Mouse (Mus musculus) heart, adult 11 months (tissue): ENCODE results near the gene Olfr676.
"Not testable (repeated sequence)": the region's sequence is repeated elsewhere in the genome, so short reads cannot be mapped to it uniquely, and the experiment has no call there.

Experiments
- DNase-seq: peaks from one replicate; pipeline ENCODE4 v3.0.0; 2022

The Olfr676 gene

GRCm38 (mm10) chr7:105032398-105032797 is at the start of gene Olfr676:
Olfr676 (plus strand) TSS chr7:105032698.
- no peak for DNase-seq

DNA sequence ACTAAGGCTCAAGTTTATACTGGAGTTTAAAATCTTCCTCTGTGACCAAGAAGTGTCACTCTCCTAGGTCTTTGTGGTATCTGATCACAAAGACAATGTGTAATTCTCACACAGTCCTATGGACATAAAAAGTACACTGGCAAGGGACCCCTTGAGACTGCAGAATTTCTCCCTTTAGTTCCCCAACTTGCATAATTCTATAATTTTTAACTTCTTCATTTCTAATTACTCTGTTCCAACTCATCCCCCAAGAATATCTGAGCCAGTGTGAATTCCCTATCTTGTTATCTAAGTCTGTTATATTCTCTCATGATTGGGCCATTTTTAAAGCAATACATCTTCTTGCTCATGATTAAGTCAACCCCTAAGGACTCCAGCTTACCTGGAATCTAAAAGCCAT is 30.6 kb upstream of the Olfr676 start, which contains the start of gene Olfr672:
Olfr672 (minus strand) TSS at position 101 of the 400 bp plus-strand sequence.
- no peak for DNase-seq

- no peak for DNase-seq
These were observed 10.0 kb upstream of the Olfr676 start for GRCm38 (mm10) chr7:105022530-105022929.

GRCm38 (mm10) chr7:105028360-105028759 is 4.1 kb upstream of the Olfr676 start, which contains the start of gene Olfr675:
Olfr675 (minus strand) TSS chr7:105028460.
- DNase-seq = no peak

DNA sequence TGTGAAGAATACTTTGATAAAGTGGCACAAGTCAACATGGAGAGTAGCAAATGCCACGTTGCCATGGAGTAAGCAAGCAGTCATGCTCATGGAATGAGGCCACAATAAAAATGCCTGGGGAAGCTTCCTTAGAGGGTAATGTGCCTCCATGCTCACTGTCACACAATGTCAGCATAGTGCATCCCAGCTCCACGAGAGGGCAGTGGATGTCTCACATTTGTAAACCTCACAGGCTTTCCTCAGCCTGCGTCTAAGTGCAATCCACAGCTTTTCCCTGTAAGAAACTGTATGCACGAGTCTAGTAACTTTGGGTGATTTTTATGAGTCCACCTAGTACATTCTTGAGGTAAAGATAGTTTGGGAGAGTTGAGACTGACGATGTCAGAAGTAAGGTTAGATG is 1.3 kb downstream of the Olfr676 start:
- DNase-seq = not testable (repeated sequence)

DNA sequence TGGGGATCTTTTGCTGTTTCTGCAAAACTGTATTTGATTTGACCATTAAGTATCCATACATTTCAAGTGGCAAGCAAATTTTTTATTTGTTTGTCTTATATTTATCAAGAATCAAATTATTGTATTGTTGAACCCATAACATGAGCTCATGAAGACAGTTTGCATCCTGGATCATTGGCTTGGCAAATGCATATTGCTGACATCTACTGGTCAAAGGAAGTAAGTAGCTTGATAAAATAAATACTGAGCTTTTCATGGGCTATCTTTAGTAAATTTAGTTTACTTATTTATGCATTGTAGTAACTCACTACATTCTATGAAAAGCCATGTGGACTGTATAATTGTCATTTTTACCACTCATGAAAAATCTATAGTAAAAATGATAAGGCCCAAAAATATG is 26.5 kb downstream of the Olfr676 start:
- DNase-seq = no peak

DNA sequence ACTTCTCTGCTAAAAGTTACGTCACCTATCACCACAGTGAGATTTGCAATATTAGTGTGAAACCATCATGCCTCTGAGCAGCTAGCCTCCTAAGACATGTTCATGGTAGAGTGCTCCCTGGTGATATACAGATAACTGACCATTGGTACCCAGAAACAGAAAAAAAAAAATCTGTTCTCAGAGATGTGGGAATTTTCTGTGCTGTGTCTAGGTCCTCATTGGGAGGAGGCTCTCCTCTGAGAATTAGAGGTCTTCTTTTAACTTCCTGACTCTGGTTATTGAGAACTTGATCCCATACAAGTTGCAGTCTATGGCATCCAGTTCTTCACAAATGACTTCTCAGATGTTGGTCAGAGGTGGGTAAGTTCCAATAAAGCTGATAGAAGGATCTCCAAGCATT is 31.7 kb downstream of the Olfr676 start, which contains the start of gene Olfr678:
Olfr678 (plus strand) TSS at position 301 of the 400 bp plus-strand sequence.
- no peak for DNase-seq

DNA sequence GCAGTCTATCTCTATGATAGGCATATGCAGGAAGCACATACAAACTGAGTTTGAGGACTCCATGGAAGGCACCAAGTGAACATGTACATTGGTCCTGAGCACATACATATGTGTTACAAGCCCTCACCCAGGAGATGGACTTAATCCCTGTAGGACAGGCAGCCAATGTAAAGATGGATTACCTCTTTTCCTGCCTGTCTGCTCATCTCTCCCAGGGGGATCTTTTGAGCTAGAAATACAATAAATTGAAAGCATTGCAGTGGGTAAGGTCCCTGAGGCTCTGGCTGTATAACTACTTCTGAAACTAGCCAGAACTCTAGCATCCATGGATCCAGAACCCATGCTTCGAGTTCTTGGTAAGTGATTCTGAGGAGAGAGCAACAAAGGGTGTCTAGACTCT is 48.4 kb downstream of the Olfr676 start, which contains the start of gene Olfr679:
Olfr679 (plus strand) TSS at position 301 of the 400 bp plus-strand sequence.
- no peak for DNase-seq
